Mouse (Mus musculus): ENCODE results near the gene L1td1. TPM values are rescaled to one million over a fixed set of nuclear protein-coding genes. Genes with fewer than 3 reads are reported as not detected.

Gene L1td1
- polyA plus RNA-seq, 1 experiment from 2014 or later, result 0.41 TPM

DNA sequence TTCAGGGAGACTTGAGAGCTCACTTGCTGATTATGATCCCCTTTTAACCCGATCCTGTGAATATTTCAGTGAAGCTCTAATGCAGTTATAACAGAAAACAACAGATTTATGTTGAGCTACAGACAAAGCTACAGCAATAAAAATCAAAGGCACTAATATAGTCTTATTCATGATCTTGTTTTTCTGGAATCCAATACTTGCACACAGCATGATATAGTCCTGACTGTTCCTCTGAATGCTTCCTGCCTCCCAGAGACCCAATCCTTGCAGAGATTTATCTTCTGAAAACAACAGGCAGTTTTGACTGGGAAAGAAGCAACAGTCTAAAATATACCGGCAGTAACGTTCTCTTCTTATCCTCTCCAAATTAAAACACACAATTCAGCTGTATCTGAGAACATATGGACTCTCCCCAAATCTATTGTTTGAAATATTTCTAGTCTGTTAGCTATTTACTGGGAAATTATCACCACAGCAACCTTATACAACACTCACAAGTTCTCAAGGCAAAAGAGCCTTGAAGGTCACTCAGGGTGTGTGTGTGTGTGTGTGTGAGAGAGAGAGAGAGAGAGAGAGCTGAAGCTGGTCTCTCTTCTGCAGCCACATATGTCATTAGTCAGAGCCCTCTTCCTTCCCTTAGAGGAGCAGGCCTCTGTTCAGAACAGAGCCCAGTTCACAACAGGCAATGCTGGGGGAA lies 16.8 kb downstream of the L1td1 start:
- H3K9ac ChIP-seq, result no peak overlapping the region
- no peak for ATAC-seq (ENCODE audit: insufficient number of reproducible peaks, low FRiP score)
- H3K4me3 ChIP-seq, result no peak overlapping the region
- H3K36me3 ChIP-seq, result no peaks in the 10 kb centered on the region
- H3K9me3 ChIP-seq (replicated peaks), result no peaks in the 10 kb centered on the region
- no peak overlapping the region for H3K27ac ChIP-seq (ENCODE audit: poor library complexity, severe bottlenecking)
- 59% methylated on average over 3 of the region's 3 CpGs for WGBS
- H3K4me1 ChIP-seq (replicated peaks), result peaks cover 8% of the 10 kb centered on the region
- no peaks in the 10 kb centered on the region for H3K27me3 ChIP-seq (replicated peaks)
- H3K4me2 ChIP-seq, result no peak overlapping the region

GRCm38 (mm10) chr4:98743906-98744210 lies 17.3 kb downstream of the L1td1 start:
- ATAC-seq (ENCODE audit: insufficient number of reproducible peaks, low FRiP score), result no peak
- no peaks in the 10 kb centered on the region for H3K9me3 ChIP-seq (replicated peaks)

DNA sequence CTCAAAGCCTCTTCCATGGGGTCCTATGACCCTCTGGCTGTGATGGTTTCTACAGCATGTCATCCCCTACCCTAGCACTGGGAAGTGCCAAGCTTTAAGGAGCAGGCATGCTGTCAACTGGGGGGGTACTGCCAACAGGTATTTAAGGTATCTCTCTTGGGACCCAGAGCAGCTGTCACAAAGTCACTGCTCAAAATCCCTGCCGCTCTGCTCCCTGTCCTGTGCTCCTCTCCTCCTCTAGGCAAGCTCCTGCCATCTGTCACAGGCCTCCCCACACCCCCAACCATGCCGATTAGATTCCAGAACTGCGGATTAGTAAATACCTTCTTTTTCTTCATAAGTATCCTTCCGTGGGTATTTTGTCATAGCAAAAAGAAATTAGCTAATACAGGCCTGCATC lies 27.9 kb downstream of the L1td1 start:
- Histone ChIP-seq H3K27me3 (replicated peaks) (no peaks in the 10 kb centered on the region), H3K36me3 (no peaks in the 10 kb centered on the region), H3K27ac (ENCODE audit: poor library complexity, severe bottlenecking) (no peak overlapping the region), H3K9ac (no peak overlapping the region), H3K4me2 (no peak overlapping the region), H3K4me1 (replicated peaks) (no peaks in the 10 kb centered on the region), H3K9me3 (replicated peaks) (no peaks in the 10 kb centered on the region), H3K4me3 (no peak overlapping the region)
- 65% methylated on average over 4 of the region's 4 CpGs for WGBS
- no peak for ATAC-seq (ENCODE audit: insufficient number of reproducible peaks, low FRiP score)

More at GRCm38 (mm10) chr4:98743906-98744210, 17.3 kb downstream of the L1td1 start:
- peaks cover 8% of the 10 kb centered on the region for H3K4me1 ChIP-seq (replicated peaks)
- H3K27me3 ChIP-seq (replicated peaks), result no peaks in the 10 kb centered on the region
- H3K4me2 ChIP-seq, result no peak overlapping the region
- H3K4me3 ChIP-seq, result no peak overlapping the region
- WGBS, result 21% methylated on average over 7 of the region's 7 CpGs
- H3K9ac ChIP-seq, result no peak overlapping the region
- H3K27ac ChIP-seq (ENCODE audit: poor library complexity, severe bottlenecking), result no peak overlapping the region
- H3K36me3 ChIP-seq, result no peaks in the 10 kb centered on the region

GRCm38 (mm10) chr4:98756141-98756540 lies 29.6 kb downstream of the L1td1 start:
- no peak for ATAC-seq (ENCODE audit: insufficient number of reproducible peaks, low FRiP score)
- Histone ChIP-seq H3K9ac (no peak overlapping the region), H3K9me3 (replicated peaks) (no peaks in the 10 kb centered on the region), H3K4me2 (no peak overlapping the region), H3K27me3 (replicated peaks) (no peaks in the 10 kb centered on the region), H3K36me3 (no peaks in the 10 kb centered on the region), H3K4me1 (replicated peaks) (no peaks in the 10 kb centered on the region), H3K4me3 (no peak overlapping the region), H3K27ac (ENCODE audit: poor library complexity, severe bottlenecking) (no peak overlapping the region)
- WGBS, result 72% methylated on average over 11 of the region's 11 CpGs

DNA sequence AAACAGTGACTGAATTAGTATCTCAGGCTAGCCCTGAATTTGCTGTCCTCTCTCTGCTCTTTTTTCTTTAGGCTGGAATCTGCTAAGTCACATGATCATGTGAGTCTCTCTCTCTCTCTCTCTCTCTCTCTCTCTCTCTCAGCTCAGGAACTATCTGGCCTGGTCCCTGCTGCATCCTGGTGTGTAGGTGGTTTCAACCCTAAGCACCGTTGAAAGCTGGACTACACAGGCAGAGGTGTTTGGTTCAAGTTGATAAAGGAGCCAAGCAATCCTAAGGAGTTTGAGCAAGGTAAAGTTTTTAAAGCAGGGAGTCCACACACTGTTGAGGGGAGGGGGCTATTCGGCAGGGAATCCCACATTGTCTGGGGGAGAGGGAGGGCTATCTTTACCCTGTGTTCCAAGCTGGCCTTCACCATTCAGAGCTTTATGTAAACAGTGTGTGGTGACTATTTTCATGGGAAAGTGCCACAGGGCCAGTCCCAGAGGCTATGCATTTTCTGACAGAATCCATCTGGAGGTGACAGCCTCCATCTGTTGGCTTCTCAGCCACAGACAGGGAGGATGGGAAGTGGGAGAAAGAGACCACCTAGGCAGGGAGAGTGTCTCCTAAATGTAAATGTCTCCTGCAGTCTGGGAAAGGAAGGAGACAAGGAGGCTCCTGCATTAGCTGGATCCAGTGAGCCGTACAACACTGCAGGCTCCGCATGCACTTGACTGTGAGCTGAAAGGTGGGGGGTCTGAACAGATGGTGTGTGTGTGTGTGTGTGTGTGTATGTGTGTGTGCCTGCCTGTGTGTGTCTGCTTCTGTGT lies 31.7 kb downstream of the L1td1 start:
- Histone ChIP-seq H3K9me3 (replicated peaks) (no peaks in the 10 kb centered on the region), H3K27me3 (replicated peaks) (no peaks in the 10 kb centered on the region), H3K4me1 (replicated peaks) (no peaks in the 10 kb centered on the region), H3K36me3 (no peaks in the 10 kb centered on the region), H3K9ac (no peak overlapping the region), H3K27ac (ENCODE audit: poor library complexity, severe bottlenecking) (no peak overlapping the region), H3K4me2 (no peak overlapping the region), H3K4me3 (no peak overlapping the region)
- 50% methylated on average over 4 of the region's 4 CpGs for WGBS
- peak; percentile 43; the same call in 1 of the 2 replicates for ATAC-seq (ENCODE audit: insufficient number of reproducible peaks, low FRiP score)

GRCm38 (mm10) chr4:98758872-98759518 lies 32.5 kb downstream of the L1td1 start:
- ATAC-seq (ENCODE audit: insufficient number of reproducible peaks, low FRiP score), result no peak
- no peaks in the 10 kb centered on the region for H3K9me3 ChIP-seq (replicated peaks)
- no peaks in the 10 kb centered on the region for H3K4me1 ChIP-seq (replicated peaks)
- H3K27ac ChIP-seq (ENCODE audit: poor library complexity, severe bottlenecking), result no peak overlapping the region
- H3K4me3 ChIP-seq, result no peak overlapping the region
- H3K36me3 ChIP-seq, result no peaks in the 10 kb centered on the region
- no peak overlapping the region for H3K9ac ChIP-seq
- 61% methylated on average over 3 of the region's 3 CpGs for WGBS
- H3K27me3 ChIP-seq (replicated peaks), result no peaks in the 10 kb centered on the region
- no peak overlapping the region for H3K4me2 ChIP-seq

DNA sequence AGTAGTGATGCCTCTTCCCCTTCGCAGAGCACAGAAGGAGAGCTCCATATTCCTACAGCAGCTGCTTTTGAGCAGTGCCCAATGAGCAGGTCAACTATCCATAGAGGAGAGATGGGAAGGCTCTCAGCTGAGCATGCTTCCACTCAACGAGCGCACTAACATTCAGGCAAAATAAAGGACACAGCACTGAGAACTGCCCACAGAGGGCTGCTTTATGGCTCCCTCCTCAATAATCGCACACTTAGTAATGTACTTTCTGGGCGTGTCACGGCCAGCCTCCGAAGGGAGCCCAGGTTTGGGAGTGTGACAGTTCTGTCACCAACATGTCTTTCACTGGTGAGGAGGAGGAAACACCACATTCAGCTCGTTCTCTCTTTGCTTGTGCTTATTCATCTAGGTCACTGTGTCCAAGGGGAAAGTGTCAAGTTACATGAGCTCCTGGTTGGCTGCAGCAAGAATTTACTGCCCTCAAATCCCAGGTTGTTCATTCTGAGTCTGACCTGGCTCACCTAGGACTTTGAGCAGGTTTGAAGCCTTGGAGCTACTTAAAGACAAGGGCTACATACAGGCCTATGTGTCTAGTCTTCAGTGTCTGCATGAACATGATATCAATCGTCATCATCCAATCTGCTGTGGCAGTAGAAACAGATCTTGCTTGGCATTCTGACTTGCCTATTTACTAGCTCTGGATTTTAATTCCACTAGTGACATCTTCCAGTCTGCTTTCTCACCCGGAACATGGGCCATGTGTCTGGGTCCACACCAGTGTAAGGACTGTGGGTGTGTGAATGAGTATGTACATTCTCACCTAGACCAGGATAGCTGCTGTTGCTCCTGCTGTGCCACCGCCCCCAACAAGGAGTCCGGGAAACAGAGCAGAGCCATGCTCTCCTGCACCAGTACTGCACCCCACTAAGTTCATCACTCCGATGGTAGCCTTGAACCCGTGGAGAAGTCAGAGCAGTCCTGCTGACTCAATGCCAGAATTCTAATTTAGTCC lies 40.9 kb downstream of the L1td1 start:
- Histone ChIP-seq H3K9ac (no peak overlapping the region), H3K27me3 (replicated peaks) (no peaks in the 10 kb centered on the region), H3K36me3 (no peaks in the 10 kb centered on the region), H3K4me3 (no peak overlapping the region), H3K27ac (ENCODE audit: poor library complexity, severe bottlenecking) (no peak overlapping the region), H3K4me1 (replicated peaks) (peaks cover 3% of the 10 kb centered on the region; the same call in 1 of the 2 replicates), H3K9me3 (replicated peaks) (no peaks in the 10 kb centered on the region), H3K4me2 (no peak overlapping the region)
- WGBS, result 68% methylated on average over 14 of the region's 14 CpGs
- ATAC-seq (ENCODE audit: insufficient number of reproducible peaks, low FRiP score), result no peak

GRCm38 (mm10) chr4:98773785-98774184 lies 47.3 kb downstream of the L1td1 start:
- WGBS, result 81% methylated on average over 5 of the region's 5 CpGs
- H3K9me3 ChIP-seq (replicated peaks), result no peaks in the 10 kb centered on the region

DNA sequence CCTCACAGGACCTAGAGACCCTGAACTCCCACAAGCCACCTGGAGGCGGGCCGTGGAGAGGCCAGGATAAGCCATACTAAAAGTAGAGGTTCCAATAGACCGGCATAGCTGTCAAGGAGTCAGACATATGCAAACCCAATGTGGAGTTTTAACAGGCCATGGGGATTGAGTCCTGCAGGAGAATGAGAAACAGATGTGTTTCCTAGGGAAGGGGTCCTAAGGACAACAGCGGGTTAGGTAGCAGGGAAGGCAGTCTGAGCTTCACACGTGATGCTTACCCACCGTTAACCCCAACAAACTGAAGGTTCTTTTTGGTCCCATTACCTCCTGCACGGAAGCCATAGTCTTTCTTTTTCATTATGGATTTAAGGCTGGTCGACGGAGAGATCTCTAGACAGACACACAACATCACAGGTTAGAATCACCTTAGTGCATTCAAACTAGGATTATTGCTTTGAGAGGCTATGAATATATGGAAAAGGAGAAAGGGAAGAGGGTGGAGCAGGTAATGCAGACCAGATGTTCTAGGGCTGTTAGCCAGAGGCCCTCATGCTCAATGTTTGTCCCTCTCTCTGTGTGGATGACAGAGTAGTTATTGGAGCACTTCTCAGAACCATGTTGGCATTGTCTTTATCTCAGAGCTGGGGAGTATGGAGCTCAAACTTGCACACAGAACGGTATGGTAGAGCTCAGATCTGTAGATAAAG lies 50.3 kb downstream of the L1td1 start:
- WGBS, result 75% methylated on average over 10 of the region's 10 CpGs
- peaks cover 25% of the 10 kb centered on the region for H3K4me1 ChIP-seq (replicated peaks)
- no peak overlapping the region for H3K4me3 ChIP-seq
- H3K4me2 ChIP-seq, result no peak overlapping the region
- H3K27me3 ChIP-seq (replicated peaks), result peaks cover 16% of the 10 kb centered on the region
- no peaks in the 10 kb centered on the region for H3K36me3 ChIP-seq
- no peak overlapping the region for H3K27ac ChIP-seq (ENCODE audit: poor library complexity, severe bottlenecking)
- H3K9me3 ChIP-seq (replicated peaks), result no peaks in the 10 kb centered on the region
- no peak for ATAC-seq (ENCODE audit: insufficient number of reproducible peaks, low FRiP score)
- no peak overlapping the region for H3K9ac ChIP-seq

More at GRCm38 (mm10) chr4:98773785-98774184, 47.3 kb downstream of the L1td1 start:
- Histone ChIP-seq H3K4me3 (no peak overlapping the region), H3K4me1 (replicated peaks) (peaks cover 17% of the 10 kb centered on the region), H3K36me3 (no peaks in the 10 kb centered on the region), H3K27ac (ENCODE audit: poor library complexity, severe bottlenecking) (no peak overlapping the region), H3K27me3 (replicated peaks) (peaks cover 4% of the 10 kb centered on the region; the same call in 1 of the 2 replicates), H3K9ac (no peak overlapping the region), H3K4me2 (no peak overlapping the region)
- no peak for ATAC-seq (ENCODE audit: insufficient number of reproducible peaks, low FRiP score)

DNA sequence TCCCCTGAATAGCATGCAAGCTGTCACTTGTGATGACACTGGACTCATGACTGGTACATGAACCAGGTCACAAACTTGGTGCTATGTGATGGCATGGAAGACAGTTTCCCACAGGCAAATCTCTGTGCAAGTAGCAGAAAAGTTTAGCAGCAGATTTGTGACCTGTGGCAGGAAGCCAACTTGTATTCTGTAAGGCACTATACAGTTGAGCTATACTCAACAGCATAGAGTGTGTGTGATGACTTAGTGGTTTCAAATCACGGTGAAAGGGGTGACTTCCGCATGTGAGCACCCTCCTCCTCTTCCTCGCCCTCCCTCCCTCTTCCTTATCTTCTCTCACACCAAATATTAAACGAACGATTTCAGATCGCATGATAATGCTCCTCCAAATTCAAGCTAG lies 50.9 kb downstream of the L1td1 start:
- 53% methylated on average over 6 of the region's 6 CpGs for WGBS
- no peak for ATAC-seq (ENCODE audit: insufficient number of reproducible peaks, low FRiP score)

More for the DNA sequence above, 50.9 kb downstream of the L1td1 start:
- no peaks in the 10 kb centered on the region for H3K36me3 ChIP-seq
- no peak overlapping the region for H3K4me3 ChIP-seq
- H3K9ac ChIP-seq, result no peak overlapping the region
- peak overlapping the region; percentile 55; the same call in 1 of the 2 replicates for H3K4me2 ChIP-seq
- H3K4me1 ChIP-seq (replicated peaks), result peaks cover 25% of the 10 kb centered on the region
- peaks cover 16% of the 10 kb centered on the region for H3K27me3 ChIP-seq (replicated peaks)
- H3K27ac ChIP-seq (ENCODE audit: poor library complexity, severe bottlenecking), result no peak overlapping the region
- no peaks in the 10 kb centered on the region for H3K9me3 ChIP-seq (replicated peaks)
